Mouse (Mus musculus) cerebellum, adult 2 months (tissue): ENCODE measurements around the gene Zxdc.

Experiments used
- CTCF ChIP-seq: fragments of 200-500 bp; IDR thresholded peaks from 2 replicates; pipeline ENCODE4 v1.5.1; 2011; ENCODE audit warnings: low read depth, mild to moderate bottlenecking, control low read depth, low read length, moderate library complexity, borderline replicate concordance; ENCODE audit not compliant: insufficient read depth
- POLR2A ChIP-seq: fragments of 200-500 bp; IDR thresholded peaks from 2 replicates; pipeline ENCODE4 v1.6.1; 2011; ENCODE audit warnings: low read length, control low read depth, borderline replicate concordance; ENCODE audit not compliant: insufficient read depth

- TF ChIP-seq CTCF (no peak), POLR2A (no peak)
These were observed 42.6 kb downstream of the Zxdc start for GRCm38 (mm10) chr6:90411926-90412325.
